Mouse (Mus musculus) forebrain, embryonic 11.5 days (tissue): ENCODE measurements around the gene Dnaic2. TPM values are rescaled to one million over a fixed set of nuclear protein-coding genes. Genes with fewer than 3 reads are reported as not detected.

Experiments used
- ATAC-seq: fragments of 200-750 bp; cut with Nextera tagmentation; replicated peaks from 2 replicates; pipeline ENCODE4 v1.8.0; 2017; ENCODE audit warnings: moderate TSS enrichment; ENCODE audit not compliant: low FRiP score
- DNase-seq: peaks from one replicate; pipeline ENCODE4 v3.0.0-alpha.2; 2017; ENCODE audit warnings: low spot score
- H3K27ac ChIP-seq: fragments of 300-500 bp; sonication (generic); 2 replicates; pipeline ENCODE4 v1.5.1; 2014; ENCODE audit warnings: low read depth, low read length
- H3K27me3 ChIP-seq: fragments of 300-500 bp; sonication (generic); 2 replicates; pipeline ENCODE4 v1.6.1; 2014; ENCODE audit warnings: mild to moderate bottlenecking, low read length, mixed read lengths; ENCODE audit not compliant: control insufficient read depth, insufficient read depth
- H3K36me3 ChIP-seq: fragments of 300-500 bp; sonication (generic); 2 replicates; pipeline ENCODE4 v1.6.1; 2014; ENCODE audit warnings: mild to moderate bottlenecking, low read length, moderate library complexity, mixed read lengths; ENCODE audit not compliant: control insufficient read depth, insufficient read depth
- H3K4me1 ChIP-seq: fragments of 300-500 bp; sonication (generic); replicated peaks from 2 replicates; pipeline ENCODE4 v1.6.1; 2014; ENCODE audit warnings: low read length, mixed read lengths; ENCODE audit not compliant: control insufficient read depth, insufficient read depth
- H3K4me2 ChIP-seq: fragments of 300-500 bp; sonication (generic); 2 replicates; pipeline ENCODE4 v1.6.1; 2014; ENCODE audit warnings: low read depth, mild to moderate bottlenecking, low read length, moderate library complexity, mixed read lengths; ENCODE audit not compliant: severe bottlenecking
- H3K4me3 ChIP-seq: fragments of 300-500 bp; sonication (generic); 2 replicates; pipeline ENCODE4 v1.5.1; 2014; ENCODE audit warnings: low read depth, low read length
- H3K9ac ChIP-seq: fragments of 300-500 bp; sonication (generic); 2 replicates; pipeline ENCODE4 v1.6.1; 2014; ENCODE audit warnings: low read length
- H3K9me3 ChIP-seq: fragments of 300-500 bp; sonication (generic); 2 replicates; pipeline ENCODE4 v1.6.1; 2016; ENCODE audit warnings: low read length, mixed read lengths; ENCODE audit not compliant: control insufficient read depth
- WGBS: fragments of 180-500 bp; shearing (Covaris S2); extraction: QIAGEN DNeasy Blood & Tissue Kit; methylation state at CpG from one replicate; pipeline ENCODE4 v1.1.7; 2014; 5-methylcytosine and 5-hydroxymethylcytosine counted together
- polyA plus RNA-seq: library from polyadenylated mRNA; unstranded; fragments of >200 nt; fragmentation: Nextera tagmentation; extraction: Ambion mirVana; gene quantifications from 2 replicates; pipeline ENCODE4 v1.2.1, GENCODE M21; 2014

Dnaic2 gene
- polyA plus RNA-seq, 1 experiment from 2014 or later: 1.1 TPM

GRCm38 (mm10) chr11:114728333-114728732 lies 1.1 kb downstream of the Dnaic2 start:
- H3K9me3 ChIP-seq: no peaks in the 10 kb centered on the region
- no peak overlapping the region for H3K9ac ChIP-seq
- H3K4me2 ChIP-seq: no peak overlapping the region
- no peaks in the 10 kb centered on the region for H3K27me3 ChIP-seq
- no peak overlapping the region for H3K27ac ChIP-seq
- no peak overlapping the region for H3K4me3 ChIP-seq
- WGBS: 56% methylated on average over 5 of the region's 5 CpGs
- ATAC-seq (no peak), DNase-seq (no peak)
- H3K4me1 ChIP-seq: no peaks in the 10 kb centered on the region
- H3K36me3 ChIP-seq: no peaks in the 10 kb centered on the region

- no peak for ATAC-seq
- 56% methylated on average over 6 of the region's 6 CpGs for WGBS
These were observed 2.7 kb downstream of the Dnaic2 start for GRCm38 (mm10) chr11:114729832-114730363.

GRCm38 (mm10) chr11:114731711-114732110 lies 4.5 kb downstream of the Dnaic2 start:
- no peak for ATAC-seq
- Histone ChIP-seq H3K9ac (no peak overlapping the region), H3K36me3 (no peaks in the 10 kb centered on the region), H3K9me3 (no peaks in the 10 kb centered on the region), H3K4me1 (no peaks in the 10 kb centered on the region), H3K4me2 (no peak overlapping the region), H3K27me3 (no peaks in the 10 kb centered on the region), H3K27ac (no peak overlapping the region), H3K4me3 (no peak overlapping the region)
- 81% methylated on average over 4 of the region's 4 CpGs for WGBS
- no peak for DNase-seq

More at GRCm38 (mm10) chr11:114729832-114730363, 2.7 kb downstream of the Dnaic2 start:
- Histone ChIP-seq H3K9ac (no peak overlapping the region), H3K27me3 (no peaks in the 10 kb centered on the region), H3K4me1 (no peaks in the 10 kb centered on the region), H3K36me3 (no peaks in the 10 kb centered on the region), H3K4me2 (no peak overlapping the region), H3K27ac (no peak overlapping the region), H3K4me3 (no peak overlapping the region), H3K9me3 (no peaks in the 10 kb centered on the region)
- DNase-seq: no peak

GRCm38 (mm10) chr11:114732890-114733289 lies 5.7 kb downstream of the Dnaic2 start:
- no peaks in the 10 kb centered on the region for H3K27me3 ChIP-seq
- no peak overlapping the region for H3K4me2 ChIP-seq
- no peaks in the 10 kb centered on the region for H3K36me3 ChIP-seq

GRCm38 (mm10) chr11:114736111-114736510 lies 8.9 kb downstream of the Dnaic2 start:
- no peaks in the 10 kb centered on the region; the same call in 1 of the 2 replicates for H3K4me1 ChIP-seq
- ATAC-seq (no peak), DNase-seq (no peak)
- no peaks in the 10 kb centered on the region for H3K27me3 ChIP-seq
- H3K4me3 ChIP-seq: no peak overlapping the region
- H3K4me2 ChIP-seq: no peak overlapping the region
- no peaks in the 10 kb centered on the region for H3K9me3 ChIP-seq
- no peak overlapping the region for H3K9ac ChIP-seq
- no peak overlapping the region for H3K27ac ChIP-seq
- no peaks in the 10 kb centered on the region for H3K36me3 ChIP-seq
- WGBS: 80% methylated on average over 2 of the region's 2 CpGs

More at GRCm38 (mm10) chr11:114732890-114733289, 5.7 kb downstream of the Dnaic2 start:
- H3K4me3 ChIP-seq: no peak overlapping the region
- H3K27ac ChIP-seq: no peak overlapping the region
- ATAC-seq (no peak), DNase-seq (no peak)
- H3K9ac ChIP-seq: no peak overlapping the region
- H3K4me1 ChIP-seq: no peaks in the 10 kb centered on the region; the same call in 1 of the 2 replicates
- 80% methylated on average over 22 of the region's 22 CpGs for WGBS
- no peaks in the 10 kb centered on the region for H3K9me3 ChIP-seq

- WGBS: 18% methylated on average over 11 of the region's 11 CpGs
- H3K9me3 ChIP-seq: no peaks in the 10 kb centered on the region
- no peaks in the 10 kb centered on the region for H3K36me3 ChIP-seq
- H3K4me1 ChIP-seq: peaks cover 5% of the 10 kb centered on the region; the same call in 1 of the 2 replicates
- DNase-seq (peak; percentile 71), ATAC-seq (0 out of 2 replicates have a peak, but pooled peaks have one; percentile 53)
- no peak overlapping the region for H3K4me3 ChIP-seq
- no peaks in the 10 kb centered on the region for H3K27me3 ChIP-seq
- H3K4me2 ChIP-seq: no peak overlapping the region
- peak overlapping the region; percentile 0; the same call in 1 of the 2 replicates for H3K9ac ChIP-seq
- H3K27ac ChIP-seq: no peak overlapping the region
These were observed 9.9 kb downstream of the Dnaic2 start for GRCm38 (mm10) chr11:114736913-114737624.

GRCm38 (mm10) chr11:114740598-114740997 lies 13.4 kb downstream of the Dnaic2 start:
- Histone ChIP-seq H3K27ac (no peak overlapping the region), H3K4me3 (no peak overlapping the region), H3K4me2 (no peak overlapping the region), H3K9me3 (no peaks in the 10 kb centered on the region), H3K27me3 (no peaks in the 10 kb centered on the region), H3K36me3 (no peaks in the 10 kb centered on the region), H3K4me1 (peaks cover 8% of the 10 kb centered on the region; the same call in 1 of the 2 replicates), H3K9ac (no peak overlapping the region)
- no peak for ATAC-seq
- 44% methylated on average over 10 of the region's 10 CpGs for WGBS
- DNase-seq: no peak

GRCm38 (mm10) chr11:114741451-114741850 lies 14.2 kb downstream of the Dnaic2 start:
- H3K9me3 ChIP-seq: no peaks in the 10 kb centered on the region
- H3K36me3 ChIP-seq: no peaks in the 10 kb centered on the region
- H3K27me3 ChIP-seq: no peaks in the 10 kb centered on the region
- ATAC-seq (0 out of 2 replicates have a peak, but pooled peaks have one; percentile 34), DNase-seq (no peak)
- no peak overlapping the region; the same call in 1 of the 2 replicates for H3K27ac ChIP-seq
- H3K4me3 ChIP-seq: no peak overlapping the region
- H3K4me2 ChIP-seq: no peak overlapping the region
- peaks cover 8% of the 10 kb centered on the region; the same call in 1 of the 2 replicates for H3K4me1 ChIP-seq
- 30% methylated on average over 6 of the region's 6 CpGs for WGBS
- H3K9ac ChIP-seq: no peak overlapping the region
